Mouse (Mus musculus): ENCODE data around the gene Mtrf1.
"Not testable (repeated sequence)": the region's sequence is repeated elsewhere in the genome, so short reads cannot be mapped to it uniquely, and the experiment has no call there.

The Mtrf1 gene

DNA sequence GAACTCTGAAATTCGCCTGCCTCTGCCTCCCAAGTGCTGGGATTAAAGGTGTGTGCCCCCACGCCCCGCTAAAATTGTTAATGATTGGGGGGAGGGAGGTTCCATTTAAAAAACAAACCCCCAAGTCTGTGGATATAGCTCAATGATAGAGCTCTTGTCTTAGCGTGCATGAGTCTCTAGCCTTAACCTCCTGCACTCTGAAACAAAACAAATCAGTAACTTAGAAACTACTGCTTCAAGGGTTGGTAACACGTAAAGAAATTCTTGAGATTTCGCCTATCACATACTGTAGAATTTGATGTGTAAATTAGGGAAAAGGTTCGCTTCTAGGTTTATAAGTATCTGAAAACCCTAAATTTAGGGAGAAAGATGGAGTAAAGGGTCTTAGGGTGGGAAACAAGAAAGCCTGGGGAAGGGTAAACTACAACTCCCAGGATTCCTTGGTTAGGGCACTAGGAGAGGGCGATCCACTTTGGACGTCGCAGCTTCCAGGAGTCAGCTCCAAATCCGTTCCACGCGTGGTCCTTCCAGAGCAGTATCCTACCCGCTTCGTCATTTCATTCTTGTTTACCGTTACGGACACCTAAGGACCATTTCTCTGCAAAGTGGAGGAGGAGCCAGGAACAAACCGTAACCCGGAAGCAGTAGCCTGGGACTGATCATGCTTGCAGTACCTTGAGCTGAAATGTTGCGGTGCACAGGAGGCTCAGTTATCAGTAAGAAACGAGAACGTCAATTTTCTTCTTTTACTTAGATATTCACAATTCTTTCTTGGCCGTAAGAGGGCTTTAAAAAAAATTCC, at the start of gene Mtrf1:
Gene Mtrf1 (plus strand): TSS at position 452 of the 802 bp plus-strand sequence.
- in situ Hi-C loops (cut with MboI, MseI) = loop anchor here (5.0 to 10.0 kb wide), 2 partner anchors 60 to 157 kb away; no protein-coding TSS in a partner anchor

DNA sequence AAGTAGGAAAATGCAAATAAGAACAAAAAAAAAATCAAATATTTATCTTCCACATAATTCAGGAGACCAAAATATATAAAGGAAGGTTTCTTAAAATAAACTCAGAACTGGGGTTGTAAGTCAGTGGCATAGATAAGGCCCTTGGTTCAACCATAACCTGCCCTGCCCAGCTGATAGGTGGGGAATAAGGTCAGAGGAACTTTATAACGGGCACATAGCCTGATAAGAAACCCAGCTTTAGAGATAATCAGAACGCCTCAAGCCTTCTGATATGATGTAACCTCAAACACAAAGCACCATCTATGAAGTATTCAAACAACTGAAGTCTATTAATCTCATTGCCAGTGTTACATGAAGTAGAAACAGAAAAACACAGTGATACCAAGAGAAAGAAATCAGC, 39.5 kb upstream of the Mtrf1 start:
- in situ Hi-C loops (cut with MboI, MseI) = loop anchor here (5.0 kb wide), 1 partner anchor 104 kb away; no protein-coding TSS in a partner anchor

DNA sequence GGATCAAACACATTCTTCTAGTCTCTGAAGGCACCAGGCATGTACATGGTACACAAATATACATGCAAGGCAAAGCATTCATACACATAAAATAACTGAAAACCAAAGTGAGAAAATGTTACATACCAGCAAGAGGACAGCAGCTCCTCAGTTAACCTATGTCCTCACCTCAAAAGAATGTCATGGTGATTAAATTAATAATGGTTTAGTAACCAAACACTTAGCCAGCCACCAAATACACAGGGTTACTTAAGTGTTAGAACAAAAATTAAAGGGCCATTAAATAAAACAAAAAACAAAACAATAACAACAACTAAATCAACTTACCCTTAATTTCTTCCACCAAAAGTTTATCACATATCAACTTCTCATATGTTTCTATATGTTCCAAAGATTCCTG, 20.5 kb upstream of the Mtrf1 start:
- in situ Hi-C loops (cut with MboI, MseI) = no loop called here

DNA sequence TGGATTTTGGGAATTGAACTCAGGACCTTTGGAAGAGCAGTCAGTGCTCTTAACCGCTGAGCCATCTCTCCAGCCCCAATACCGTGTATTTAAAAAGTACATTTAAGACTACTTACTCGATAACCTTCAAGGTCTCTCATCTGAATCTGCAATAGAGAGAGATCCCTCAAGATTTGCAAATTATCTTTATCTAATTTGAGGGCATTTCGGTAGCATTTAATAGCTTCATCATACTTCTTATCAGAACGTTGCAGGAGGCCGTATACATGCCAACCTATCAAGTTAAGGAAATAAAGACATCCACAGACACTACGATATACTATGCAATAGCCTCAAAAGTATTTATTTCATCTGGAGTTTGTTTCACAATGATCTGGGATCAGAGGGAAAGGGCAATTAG, 14.5 kb upstream of the Mtrf1 start:
- in situ Hi-C loops (cut with MboI, MseI) = loop anchor here (10.0 kb wide), 1 partner anchor 202 kb away; the partner anchor contains the start of gene Sugt1

DNA sequence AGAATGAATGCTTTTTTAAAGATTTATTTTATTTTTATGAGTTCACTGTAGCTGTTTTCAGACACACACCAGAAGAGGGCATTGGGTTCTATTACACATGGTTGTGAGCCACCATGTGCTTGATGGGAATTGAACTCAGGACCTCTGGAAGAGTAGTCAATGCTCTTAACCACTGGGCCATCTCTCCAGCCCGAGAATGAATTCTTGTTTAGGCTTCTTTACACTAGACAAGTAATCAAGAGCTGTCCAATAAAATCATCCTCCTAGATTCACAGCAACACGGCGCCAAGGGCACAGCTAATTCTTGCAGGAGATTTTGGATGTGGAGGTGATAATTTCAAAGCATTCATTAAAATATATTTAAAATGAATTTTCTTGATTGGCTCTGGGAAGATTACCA, 9.3 kb upstream of the Mtrf1 start:
- in situ Hi-C loops (cut with MboI, MseI) = loop anchor here (10.0 kb wide), 1 partner anchor 196 kb away; the partner anchor contains the start of gene Sugt1

DNA sequence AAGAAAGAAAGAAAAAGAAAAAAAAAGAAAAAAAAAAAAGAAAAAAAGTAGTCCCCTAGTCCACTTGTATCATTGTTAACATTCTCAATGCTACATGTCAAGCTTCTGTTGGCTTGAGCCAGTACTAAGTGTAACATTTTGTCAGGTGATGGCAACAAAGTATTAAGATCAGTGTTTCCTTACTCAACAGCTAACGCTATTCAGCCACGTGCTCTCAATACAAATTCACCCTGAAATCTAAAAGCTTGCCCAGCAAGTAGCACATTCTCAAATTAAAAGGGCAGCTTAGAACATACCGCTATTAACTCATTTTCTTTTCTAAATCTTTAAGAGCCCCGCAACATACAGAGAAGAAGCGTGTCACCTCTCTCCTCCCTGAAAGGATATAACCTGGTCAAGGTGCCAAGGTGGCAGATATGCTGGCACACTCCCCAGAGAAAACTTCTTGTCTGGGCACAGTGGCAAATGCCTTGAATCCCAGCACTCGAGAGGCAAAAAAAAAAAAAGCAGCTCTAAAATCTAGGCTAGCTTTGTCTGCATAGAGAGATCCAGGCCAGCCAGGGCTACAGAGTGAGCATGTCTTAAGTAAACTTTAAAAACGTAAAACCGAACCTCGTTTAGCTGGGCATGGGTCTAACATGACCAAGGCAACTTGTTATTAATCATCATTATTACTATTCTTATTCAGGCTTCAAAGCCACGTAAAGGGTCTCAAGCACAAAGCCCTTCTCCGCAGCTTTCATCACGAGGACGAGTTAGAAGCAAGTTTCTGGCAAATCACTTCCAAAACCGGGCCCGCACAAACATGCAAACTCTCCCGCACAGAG, 7.9 kb upstream of the Mtrf1 start:
- in situ Hi-C loops (cut with MboI, MseI) = loop anchor here (10.0 kb wide), 2 partner anchors 165 to 195 kb away; partner anchors contain the start of gene Sugt1

DNA sequence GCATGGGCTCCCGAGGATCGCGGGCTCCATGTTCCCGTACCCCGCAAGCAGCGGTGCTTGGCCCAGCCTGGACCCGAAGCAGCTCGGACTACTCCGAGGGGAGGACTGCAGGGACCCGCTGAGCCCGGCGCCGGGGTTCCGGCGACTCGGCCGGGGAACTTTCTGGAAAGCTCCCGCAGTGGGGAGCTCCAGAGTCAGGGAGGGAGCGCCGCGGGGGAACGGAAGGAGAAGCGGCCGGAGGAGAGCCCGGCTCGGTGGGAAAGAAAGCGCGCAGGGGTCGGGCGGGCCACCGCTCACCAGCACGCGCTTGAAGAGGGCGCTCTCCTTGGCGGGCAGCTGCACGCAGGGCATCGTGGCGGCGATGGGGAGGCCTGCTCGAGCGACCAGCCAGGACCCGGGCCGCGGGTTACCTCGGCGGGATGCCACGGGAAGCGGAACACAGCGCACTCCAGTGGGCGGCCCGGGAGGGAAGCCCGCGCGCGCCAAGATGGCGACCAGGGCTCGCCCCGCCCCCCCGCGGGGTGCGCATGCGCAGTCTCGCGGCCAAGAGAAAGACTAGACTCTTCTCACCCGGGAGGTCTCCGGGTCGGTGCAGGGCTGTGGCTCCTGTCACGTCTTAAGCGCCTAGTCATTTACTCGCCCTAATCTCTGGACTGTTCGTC, 7.2 kb upstream of the Mtrf1 start, which contains the start of gene Naa16:
Gene Naa16 (minus strand): TSS at position 514 of the 662 bp plus-strand sequence.
- in situ Hi-C loops (cut with MboI, MseI) = loop anchor here (10.0 kb wide), 1 partner anchor 164 kb away; no protein-coding TSS in a partner anchor

DNA sequence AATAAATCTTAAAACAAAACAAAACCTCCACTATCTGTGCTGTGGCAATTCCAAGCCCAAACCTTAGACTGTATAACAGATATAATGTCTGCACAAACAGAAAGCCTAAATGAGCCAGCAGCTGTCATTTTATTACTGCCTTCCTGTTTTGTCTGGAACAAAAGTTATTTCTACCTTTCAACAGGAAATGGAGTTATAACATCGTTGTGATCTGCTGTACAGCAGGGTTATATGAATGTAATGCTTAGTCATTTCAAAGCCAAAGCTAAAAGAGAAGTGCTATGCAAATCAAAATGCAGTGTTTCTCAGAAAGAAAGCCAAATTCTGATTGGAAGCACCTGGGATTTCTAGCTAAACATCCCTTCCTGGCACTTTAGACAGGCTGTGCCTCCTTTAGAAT, 4.3 kb upstream of the Mtrf1 start:
- in situ Hi-C loops (cut with MboI, MseI) = loop anchor here (10.0 kb wide), 1 partner anchor 162 kb away; no protein-coding TSS in a partner anchor

DNA sequence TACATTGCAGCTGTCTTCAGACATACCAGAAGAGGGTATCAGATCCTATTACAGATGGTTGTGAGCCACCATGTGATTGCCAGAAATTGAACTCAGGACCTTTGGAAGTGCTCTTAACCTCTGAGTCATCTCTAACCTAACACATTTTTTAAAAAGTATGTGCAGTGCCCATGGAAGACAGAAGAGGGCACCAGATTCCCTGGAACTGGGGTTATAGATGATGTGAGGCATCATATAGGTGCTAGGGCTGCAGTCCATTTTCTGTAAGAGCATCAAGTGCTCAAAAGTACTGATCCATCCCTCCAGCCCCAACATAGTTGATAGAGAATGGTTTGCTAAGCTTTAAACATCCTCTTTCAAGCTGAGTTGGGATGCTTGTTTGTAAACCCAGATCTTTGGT, 3.0 kb upstream of the Mtrf1 start:
- in situ Hi-C loops (cut with MboI, MseI) = loop anchor here (10.0 kb wide), 1 partner anchor 160 kb away; no protein-coding TSS in a partner anchor

DNA sequence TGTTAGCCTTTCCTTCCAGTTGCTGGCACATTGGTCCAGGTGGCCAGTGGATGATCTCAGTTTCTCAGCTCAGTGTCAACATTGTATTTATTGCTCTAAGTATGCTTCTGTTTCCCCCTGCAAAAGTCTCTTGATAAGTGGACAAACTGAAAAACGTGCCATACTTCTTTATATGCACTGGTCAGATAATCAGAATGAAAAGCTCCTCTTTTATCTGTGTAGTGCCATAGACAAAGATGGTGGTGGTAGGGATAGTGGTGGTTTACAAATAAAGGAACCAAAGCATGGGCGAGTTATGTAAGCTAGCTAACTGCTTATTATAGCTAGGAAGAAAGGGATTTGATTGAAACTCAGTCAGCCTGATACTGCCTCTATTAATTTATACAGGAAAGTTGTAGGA, 10.1 kb downstream of the Mtrf1 start:
- in situ Hi-C loops (cut with MboI, MseI) = no loop called here

DNA sequence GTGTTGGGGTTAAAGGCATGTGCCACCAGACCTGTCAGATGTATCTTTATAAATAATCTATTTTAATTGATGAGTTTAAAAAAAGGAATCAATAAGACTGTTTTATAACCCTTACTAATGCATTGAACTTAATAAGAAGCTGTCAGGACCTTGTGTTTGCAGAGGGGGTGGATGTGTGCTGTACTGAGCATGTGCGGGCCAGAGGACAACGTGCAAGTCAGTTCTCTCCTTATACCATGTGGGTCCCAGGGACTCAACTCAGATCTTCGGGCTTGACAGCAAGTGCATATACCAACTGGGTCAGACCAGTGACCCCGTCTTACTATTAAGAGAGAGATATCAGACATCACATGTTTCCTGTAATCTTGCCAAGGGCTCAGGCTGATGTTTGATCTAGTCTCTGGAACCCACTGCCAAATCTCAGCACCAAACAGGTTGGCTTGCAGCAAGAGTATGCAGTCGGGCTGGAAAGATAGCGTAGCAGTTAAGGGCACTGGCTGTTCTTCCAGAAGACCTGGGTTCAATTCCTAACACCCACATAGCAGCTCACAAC, 11.8 kb downstream of the Mtrf1 start:
- in situ Hi-C loops (cut with MboI, MseI) = no loop called here

DNA sequence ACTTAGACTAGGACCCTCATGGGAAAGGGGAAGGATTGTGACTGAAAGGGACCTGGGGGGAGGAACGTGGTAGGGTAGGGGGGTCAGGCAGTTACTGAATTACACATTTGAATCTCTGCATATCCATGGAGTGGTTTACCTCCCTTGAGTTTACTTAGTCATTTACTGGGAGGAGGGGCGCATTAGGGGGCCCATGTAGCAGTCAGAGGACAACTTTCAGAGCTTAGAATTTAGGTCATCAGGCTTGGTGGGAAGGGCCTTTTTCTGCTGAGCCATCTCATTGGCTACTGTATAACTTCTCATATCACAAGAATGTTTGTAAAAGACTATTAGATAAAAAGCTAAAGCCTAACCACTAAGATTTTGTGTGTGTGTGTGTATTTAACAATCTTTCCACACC, 13.1 kb downstream of the Mtrf1 start:
- in situ Hi-C loops (cut with MboI, MseI) = no loop called here

DNA sequence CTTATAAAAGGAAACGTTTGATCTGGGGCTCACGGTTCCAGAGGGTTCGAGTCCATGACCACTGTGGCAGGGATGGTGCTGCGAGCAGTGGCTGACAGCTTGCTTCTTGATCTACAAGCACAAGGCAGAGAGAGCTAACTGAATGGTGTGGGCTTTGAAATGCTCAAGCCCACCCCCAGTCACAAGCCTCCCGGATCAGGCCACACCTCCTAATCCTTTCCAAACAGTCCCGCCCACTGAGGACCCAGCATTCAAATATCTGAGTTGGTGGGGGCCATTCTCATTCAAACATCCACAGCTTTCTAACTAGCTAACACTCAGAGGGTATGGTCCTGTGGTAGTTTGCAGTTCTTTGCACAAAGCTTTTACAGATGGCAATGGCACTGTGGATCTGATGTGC, 15.5 kb downstream of the Mtrf1 start:
- in situ Hi-C loops (cut with MboI, MseI) = no loop called here

DNA sequence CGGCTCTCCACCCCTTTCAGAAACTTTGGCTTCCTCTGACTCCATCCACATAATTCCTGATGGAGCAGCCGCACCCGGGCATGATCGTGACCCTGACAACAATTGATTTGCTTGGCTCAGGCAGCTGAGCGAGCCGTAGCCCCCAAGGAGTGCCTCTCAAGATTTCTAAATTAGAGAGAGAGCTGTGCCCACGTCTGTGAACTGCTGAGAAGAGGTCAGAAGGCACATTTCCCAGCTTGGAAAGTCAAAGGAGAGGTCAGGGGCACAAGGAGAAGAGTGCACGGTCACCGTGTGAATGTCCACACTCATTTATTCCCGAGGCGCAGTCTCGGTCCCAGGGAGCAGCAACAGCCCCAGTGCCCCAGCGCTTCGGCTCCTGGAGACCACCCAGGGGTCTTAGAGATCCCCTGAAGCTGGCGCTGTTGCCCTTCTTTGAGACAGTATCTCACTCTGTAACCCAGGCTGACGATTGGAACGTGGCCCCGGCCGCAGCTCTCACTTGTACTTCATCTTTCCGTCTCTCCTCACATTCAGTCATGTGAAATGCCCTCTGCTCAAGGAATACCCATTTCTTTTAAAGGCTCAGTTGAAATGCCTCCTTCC, 22.6 kb downstream of the Mtrf1 start:
- in situ Hi-C loops (cut with MboI, MseI) = no loop called here

DNA sequence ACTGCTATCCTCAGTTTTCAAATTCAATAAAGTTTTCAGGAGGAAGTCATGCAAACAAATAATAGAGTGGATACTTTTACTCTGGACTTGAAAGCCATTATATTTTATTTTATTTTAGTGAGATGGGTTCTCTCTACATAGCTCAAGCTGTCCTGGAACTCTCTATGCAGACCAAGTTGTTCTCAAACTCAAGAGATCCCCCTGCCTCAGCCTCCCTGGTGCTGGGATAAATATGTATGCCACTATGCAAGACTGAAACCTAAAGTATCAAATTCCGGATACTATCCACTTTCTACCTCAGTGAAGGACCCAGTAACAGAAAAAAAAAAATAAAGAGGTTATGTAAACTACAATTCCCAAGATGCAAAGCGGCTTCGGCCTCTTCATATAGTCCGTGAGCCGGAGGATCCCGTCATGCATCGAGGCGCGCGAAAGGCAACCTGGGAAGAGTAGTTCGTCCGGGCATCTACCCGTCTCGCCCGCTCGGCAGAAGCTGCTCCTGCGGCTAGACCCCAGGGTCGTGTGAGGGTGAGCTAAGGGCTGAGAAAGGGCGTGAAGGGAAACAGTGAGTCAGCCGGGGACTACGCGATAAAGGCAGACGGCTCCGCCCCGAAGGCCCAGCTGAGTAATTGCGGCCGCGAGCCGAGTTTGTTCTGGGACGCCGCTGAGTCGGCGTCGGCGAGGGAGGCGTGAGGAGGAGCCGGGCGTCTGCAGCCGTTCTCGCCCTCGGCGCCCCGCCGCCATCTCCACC, 28.6 kb downstream of the Mtrf1 start, which contains the start of gene Kbtbd7:
Gene Kbtbd7 (plus strand): TSS at position 533 of the 751 bp plus-strand sequence.
- in situ Hi-C loops (cut with MboI, MseI) = no loop called here

DNA sequence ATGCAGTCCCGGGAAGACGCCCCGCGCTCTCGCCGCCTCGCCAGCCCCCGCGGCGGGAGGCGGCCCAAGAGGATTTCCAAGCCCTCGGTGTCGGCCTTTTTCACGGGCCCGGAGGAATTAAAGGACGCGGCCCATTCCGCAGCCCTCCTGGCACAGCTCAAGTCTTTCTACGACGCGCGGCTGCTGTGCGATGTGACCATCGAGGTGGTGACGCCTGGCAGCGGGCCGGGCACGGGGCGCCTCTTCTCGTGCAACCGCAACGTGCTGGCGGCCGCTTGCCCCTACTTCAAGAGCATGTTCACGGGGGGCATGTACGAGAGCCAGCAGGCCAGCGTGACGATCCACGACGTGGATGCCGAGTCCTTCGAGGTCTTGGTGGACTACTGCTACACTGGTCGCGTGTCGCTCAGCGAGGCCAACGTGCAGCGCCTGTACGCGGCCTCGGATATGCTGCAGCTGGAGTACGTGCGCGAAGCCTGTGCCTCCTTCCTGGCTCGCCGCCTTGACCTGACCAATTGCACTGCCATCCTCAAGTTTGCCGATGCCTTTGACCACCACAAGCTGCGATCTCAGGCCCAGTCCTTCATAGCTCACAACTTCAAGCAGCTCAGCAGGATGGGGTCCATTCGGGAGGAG, 29.3 kb downstream of the Mtrf1 start:
- in situ Hi-C loops (cut with MboI, MseI) = not testable (repeated sequence)

DNA sequence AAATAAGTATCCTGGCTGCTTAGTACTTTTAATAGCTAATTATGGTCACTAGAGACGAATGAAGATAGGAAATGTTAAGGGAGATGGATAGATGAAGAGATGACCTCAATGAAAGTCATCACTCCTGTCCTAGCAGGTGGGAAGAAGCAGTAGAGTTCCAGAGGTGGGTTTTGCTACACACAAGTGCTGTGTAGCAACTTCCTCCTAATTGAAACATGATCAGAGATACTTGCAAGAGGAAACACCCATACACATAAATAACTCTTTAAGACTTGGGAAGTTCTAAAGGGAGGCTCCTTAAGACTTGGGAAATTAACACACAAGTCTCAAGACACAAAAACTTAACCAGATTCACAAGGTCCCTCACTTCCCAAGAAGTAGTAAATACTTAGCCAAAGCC, 36.5 kb downstream of the Mtrf1 start:
- in situ Hi-C loops (cut with MboI, MseI) = no loop called here

DNA sequence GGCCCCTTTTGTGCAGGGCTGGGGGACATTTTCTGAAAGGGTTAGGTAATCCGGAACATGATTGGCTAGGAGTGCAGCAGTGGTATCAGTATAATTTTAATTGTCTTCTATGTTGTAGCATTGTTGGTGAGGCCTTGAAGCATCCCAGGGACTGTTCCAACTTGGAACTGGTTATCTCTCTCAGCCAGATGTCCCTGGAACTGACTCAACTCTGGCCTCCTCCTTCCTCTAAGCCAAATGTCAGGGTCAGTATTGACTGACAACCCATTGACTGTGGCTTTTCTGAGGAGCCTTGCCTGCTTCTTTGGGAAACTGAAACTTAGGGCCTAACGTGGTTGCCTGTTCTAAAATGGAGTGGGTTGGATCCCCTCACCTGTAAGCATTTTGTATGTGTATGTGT, 43.1 kb downstream of the Mtrf1 start:
- in situ Hi-C loops (cut with MboI, MseI) = no loop called here

DNA sequence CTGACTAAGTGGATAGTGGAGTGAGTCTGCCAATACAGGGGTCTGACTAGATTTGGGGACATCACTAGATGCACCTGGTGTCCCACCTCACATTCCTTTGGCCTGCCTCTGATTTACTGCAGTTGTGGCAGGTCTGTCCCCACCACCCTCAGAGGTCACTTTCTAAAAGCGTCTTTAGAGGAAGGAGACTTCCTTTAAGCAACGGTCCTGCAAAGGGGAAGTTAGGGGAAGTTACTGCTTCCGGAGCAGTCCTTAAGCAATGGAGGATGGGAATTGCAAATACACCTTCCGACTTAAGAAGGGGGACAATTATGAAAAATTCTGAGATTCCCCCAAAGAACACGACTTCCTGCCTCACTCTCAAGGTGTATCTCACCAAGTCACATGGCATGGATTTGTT, 43.9 kb downstream of the Mtrf1 start:
- in situ Hi-C loops (cut with MboI, MseI) = no loop called here

DNA sequence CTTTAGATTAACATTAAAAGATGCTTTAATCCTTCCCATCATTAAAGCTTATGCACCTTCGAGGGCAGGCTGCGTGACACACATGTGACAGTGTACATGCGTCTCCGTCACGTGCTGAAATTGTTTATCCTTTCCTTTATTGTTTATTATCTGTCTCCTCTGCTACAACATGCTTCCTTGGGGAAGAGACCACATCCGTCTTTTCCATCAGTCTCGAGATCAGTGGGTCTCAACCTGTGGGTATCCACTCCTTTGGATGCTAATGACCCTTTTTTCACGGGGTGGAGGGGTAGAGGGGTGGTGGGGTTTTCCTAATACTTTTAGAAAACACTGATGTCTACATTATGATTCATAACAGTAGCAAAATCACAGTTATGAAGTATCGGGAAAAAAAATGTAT, 47.0 kb downstream of the Mtrf1 start:
- in situ Hi-C loops (cut with MboI, MseI) = no loop called here

Measured in T-helper 2 cell (primary cell).